Mouse (Mus musculus): ENCODE results near the gene Ddx52. TPM values are rescaled to one million over a fixed set of nuclear protein-coding genes. Genes with fewer than 3 reads are reported as not detected.

Ddx52 gene
- polyA plus RNA-seq, 1 experiment from 2014 or later = 21.9 TPM

DNA sequence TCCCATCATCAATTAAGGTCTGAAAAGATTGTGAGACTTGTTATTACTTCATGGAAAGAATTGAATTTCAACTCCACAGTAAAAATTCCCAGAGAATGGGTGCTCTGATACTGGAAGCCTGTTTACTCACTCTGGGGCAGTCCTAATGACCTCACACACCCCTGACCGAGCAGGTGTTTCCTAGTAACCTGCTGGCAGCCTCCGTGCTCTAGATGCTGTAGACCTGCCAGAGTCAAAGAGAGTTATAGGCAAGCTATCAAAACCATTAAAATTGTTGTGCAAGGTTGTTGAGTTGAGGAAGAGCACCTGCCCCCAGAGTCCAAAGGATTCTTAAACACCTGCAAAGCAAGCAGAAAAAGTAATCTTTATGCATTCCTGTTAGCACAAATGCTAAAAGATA is 19.3 kb upstream of the Ddx52 start:
- WGBS = 82% methylated on average over 2 of the region's 2 CpGs
- H3K4me3 ChIP-seq (replicated peaks; ENCODE audit: low read length) = no peak overlapping the region
- H3K27ac ChIP-seq = no peak overlapping the region
- H3K9ac ChIP-seq = no peak overlapping the region
- DNase-seq (ENCODE audit: low spot score) (no peak), ATAC-seq (ENCODE audit: low FRiP score) (no peak)
- H3K4me2 ChIP-seq (replicated peaks) = no peak overlapping the region
- H3K9me3 ChIP-seq (ENCODE audit: control insufficient read depth, low read length) = no peaks in the 10 kb centered on the region
- H3K36me3 ChIP-seq (replicated peaks; ENCODE audit: control insufficient read depth, insufficient read depth) = no peaks in the 10 kb centered on the region
- H3K27me3 ChIP-seq (ENCODE audit: control insufficient read depth, insufficient read depth, low read length) = no peaks in the 10 kb centered on the region
- H3K4me1 ChIP-seq (replicated peaks; ENCODE audit: control insufficient read depth, insufficient read depth, low read length) = no peaks in the 10 kb centered on the region

DNA sequence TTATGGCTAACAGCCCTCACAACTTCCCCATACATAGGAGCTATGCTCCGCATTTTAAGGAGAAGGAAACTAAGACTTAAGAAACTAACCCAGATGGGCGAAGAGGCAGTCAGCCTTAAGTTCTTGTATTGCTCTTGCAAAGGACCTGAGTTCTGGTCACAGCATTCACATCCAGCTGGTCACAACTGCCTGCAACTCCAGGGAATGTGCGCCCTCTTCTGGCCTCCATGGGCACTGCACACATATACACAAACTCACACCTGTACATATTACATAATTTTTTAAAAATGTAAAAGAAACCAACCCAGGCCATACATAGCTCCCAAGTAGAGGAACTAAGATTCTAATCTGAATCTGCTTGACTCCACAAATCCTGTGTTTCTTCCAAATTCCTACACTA is 14.8 kb upstream of the Ddx52 start:
- DNase-seq (ENCODE audit: low spot score) = no peak
- H3K36me3 ChIP-seq (replicated peaks; ENCODE audit: control insufficient read depth, insufficient read depth) = no peaks in the 10 kb centered on the region

DNA sequence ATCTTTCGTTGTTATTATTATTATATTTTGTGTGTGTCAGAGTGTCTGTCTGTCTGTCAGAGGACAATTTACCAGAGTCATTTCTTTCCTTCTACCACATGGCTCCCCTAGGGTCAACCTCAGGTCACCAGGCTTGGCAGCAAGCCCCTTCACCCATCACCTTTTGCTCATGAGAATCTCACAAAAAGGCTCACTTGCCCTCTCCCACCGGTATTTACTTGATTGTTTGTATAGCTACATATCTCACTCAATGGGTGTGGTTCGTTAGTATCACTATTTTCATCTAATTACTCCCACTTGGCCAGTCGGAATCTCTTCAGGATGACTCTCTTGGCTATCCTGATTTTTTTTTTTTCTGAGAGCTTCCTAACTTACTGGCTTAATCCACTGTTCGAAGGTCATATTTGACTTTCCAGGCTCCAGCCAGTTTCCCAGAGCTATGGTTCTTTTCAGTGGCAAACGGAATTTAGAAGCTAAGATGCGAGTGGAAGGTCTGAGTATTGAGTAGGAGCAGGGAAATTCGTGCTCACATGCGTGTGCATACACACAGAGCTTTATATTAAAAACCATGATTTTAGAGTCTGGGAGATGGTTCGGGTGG is 9.3 kb upstream of the Ddx52 start:
- no peaks in the 10 kb centered on the region for H3K9me3 ChIP-seq (ENCODE audit: control insufficient read depth, low read length)
- 85% methylated on average over 10 of the region's 10 CpGs for WGBS
- H3K36me3 ChIP-seq (replicated peaks; ENCODE audit: control insufficient read depth, insufficient read depth) = no peaks in the 10 kb centered on the region
- H3K27ac ChIP-seq = no peak overlapping the region
- DNase-seq (ENCODE audit: low spot score) (no peak), ATAC-seq (ENCODE audit: low FRiP score) (no peak)
- H3K4me1 ChIP-seq (replicated peaks; ENCODE audit: control insufficient read depth, insufficient read depth, low read length) = no peaks in the 10 kb centered on the region
- no peak overlapping the region for H3K9ac ChIP-seq
- H3K4me2 ChIP-seq (replicated peaks) = no peak overlapping the region
- no peak overlapping the region for H3K4me3 ChIP-seq (replicated peaks; ENCODE audit: low read length)
- no peaks in the 10 kb centered on the region for H3K27me3 ChIP-seq (ENCODE audit: control insufficient read depth, insufficient read depth, low read length)

More for the DNA sequence above, 14.8 kb upstream of the Ddx52 start:
- Histone ChIP-seq H3K4me1 (replicated peaks; ENCODE audit: control insufficient read depth, insufficient read depth, low read length) (no peaks in the 10 kb centered on the region), H3K4me3 (replicated peaks; ENCODE audit: low read length) (no peak overlapping the region), H3K27me3 (ENCODE audit: control insufficient read depth, insufficient read depth, low read length) (no peaks in the 10 kb centered on the region), H3K27ac (no peak overlapping the region), H3K9ac (no peak overlapping the region), H3K9me3 (ENCODE audit: control insufficient read depth, low read length) (no peaks in the 10 kb centered on the region), H3K4me2 (replicated peaks) (no peak overlapping the region)
- WGBS = 57% methylated on average over 3 of the region's 3 CpGs
- ATAC-seq (ENCODE audit: low FRiP score) = no peak

DNA sequence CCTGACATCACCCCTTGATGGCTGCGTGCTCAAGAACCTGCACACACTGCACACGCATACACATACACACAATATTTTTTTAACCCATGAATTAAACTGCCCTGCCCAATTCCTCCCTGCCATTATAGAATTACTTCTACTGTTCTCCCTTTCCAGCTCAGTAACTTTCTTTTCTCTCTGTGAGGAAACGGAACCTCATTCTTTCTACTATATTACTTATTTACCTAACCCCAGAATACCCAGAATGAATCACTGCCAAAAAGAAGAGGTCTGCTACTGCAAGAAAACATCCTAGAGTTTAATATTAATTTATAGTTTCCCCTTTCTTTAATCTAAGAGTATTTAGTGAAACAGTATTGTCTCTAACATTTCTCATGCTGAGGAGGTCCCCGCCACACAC is 8.5 kb upstream of the Ddx52 start:
- Histone ChIP-seq H3K27ac (no peak overlapping the region), H3K4me2 (replicated peaks) (no peak overlapping the region), H3K4me3 (replicated peaks; ENCODE audit: low read length) (no peak overlapping the region), H3K4me1 (replicated peaks; ENCODE audit: control insufficient read depth, insufficient read depth, low read length) (no peaks in the 10 kb centered on the region), H3K36me3 (replicated peaks; ENCODE audit: control insufficient read depth, insufficient read depth) (no peaks in the 10 kb centered on the region), H3K9ac (no peak overlapping the region), H3K9me3 (ENCODE audit: control insufficient read depth, low read length) (no peaks in the 10 kb centered on the region), H3K27me3 (ENCODE audit: control insufficient read depth, insufficient read depth, low read length) (no peaks in the 10 kb centered on the region)
- ATAC-seq (ENCODE audit: low FRiP score) (no peak), DNase-seq (ENCODE audit: low spot score) (no peak)
- WGBS = 93% methylated on average over 4 of the region's 4 CpGs

DNA sequence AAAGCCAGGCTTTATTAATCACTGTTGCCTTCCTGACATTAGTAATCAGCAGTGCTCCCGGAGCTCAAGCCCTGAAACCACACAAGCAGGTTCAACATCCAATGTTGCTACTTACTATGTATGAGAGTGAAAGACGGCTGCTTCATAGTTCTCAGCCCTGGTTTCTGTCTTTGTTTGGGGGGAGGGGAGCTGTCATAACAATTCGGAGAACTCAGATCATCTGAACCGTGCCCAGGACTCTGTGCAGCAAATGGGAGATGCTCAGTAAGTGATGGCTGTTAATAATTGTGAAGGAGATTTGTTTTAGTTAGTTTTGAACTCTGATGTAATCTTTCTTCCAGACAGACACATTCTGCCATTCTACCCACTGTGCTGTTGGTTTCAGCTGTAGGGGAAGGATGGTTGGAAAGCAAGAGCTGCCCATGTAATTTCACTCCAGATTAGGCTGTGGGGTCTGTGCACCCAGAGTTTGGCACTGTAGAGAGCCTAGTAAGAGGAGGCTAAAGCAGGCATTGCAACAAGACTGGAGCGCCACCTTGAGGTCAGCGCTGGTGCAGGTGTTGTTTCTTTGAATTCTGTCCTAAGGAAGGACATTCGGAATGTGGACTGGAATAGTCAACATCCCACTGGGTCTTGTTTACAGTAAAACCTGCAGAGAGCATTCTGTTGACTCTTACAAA is 5.7 kb upstream of the Ddx52 start:
- H3K27ac ChIP-seq = no peak overlapping the region
- no peaks in the 10 kb centered on the region for H3K36me3 ChIP-seq (replicated peaks; ENCODE audit: control insufficient read depth, insufficient read depth)
- H3K9ac ChIP-seq = no peak overlapping the region
- ATAC-seq (ENCODE audit: low FRiP score) (no peak), DNase-seq (ENCODE audit: low spot score) (peak; percentile 87)
- no peaks in the 10 kb centered on the region for H3K9me3 ChIP-seq (ENCODE audit: control insufficient read depth, low read length)
- no peaks in the 10 kb centered on the region for H3K4me1 ChIP-seq (replicated peaks; ENCODE audit: control insufficient read depth, insufficient read depth, low read length)
- H3K4me3 ChIP-seq (replicated peaks; ENCODE audit: low read length) = no peak overlapping the region
- no peaks in the 10 kb centered on the region for H3K27me3 ChIP-seq (ENCODE audit: control insufficient read depth, insufficient read depth, low read length)
- WGBS = 27% methylated on average over 7 of the region's 7 CpGs
- no peak overlapping the region for H3K4me2 ChIP-seq (replicated peaks)

DNA sequence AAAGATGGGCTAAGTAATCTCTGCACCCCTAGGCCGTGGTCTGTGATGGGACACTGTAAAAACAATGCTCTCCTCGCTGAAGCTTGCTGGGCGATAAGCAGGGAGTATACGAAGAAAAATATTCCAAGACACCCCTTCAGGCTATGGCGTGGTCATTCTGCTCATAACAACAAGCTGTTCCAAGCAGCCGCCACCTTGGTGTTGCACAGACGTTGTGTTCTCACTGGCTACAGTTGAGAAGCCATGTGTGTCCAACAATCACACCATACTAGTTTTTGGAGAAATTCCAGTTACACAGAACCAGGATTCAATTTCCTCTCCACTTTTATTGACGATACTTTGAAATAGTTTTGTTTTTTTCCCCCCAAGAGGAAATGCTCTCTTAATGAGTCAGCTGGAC is 3.3 kb upstream of the Ddx52 start:
- Histone ChIP-seq H3K27me3 (ENCODE audit: control insufficient read depth, insufficient read depth, low read length) (no peaks in the 10 kb centered on the region), H3K4me3 (replicated peaks; ENCODE audit: low read length) (no peak overlapping the region), H3K36me3 (replicated peaks; ENCODE audit: control insufficient read depth, insufficient read depth) (peaks cover 3% of the 10 kb centered on the region; the same call in 1 of the 2 replicates), H3K4me1 (replicated peaks; ENCODE audit: control insufficient read depth, insufficient read depth, low read length) (peaks cover 10% of the 10 kb centered on the region), H3K9me3 (ENCODE audit: control insufficient read depth, low read length) (no peaks in the 10 kb centered on the region), H3K27ac (no peak overlapping the region), H3K9ac (no peak overlapping the region), H3K4me2 (replicated peaks) (no peak overlapping the region)
- DNase-seq (ENCODE audit: low spot score) (no peak), ATAC-seq (ENCODE audit: low FRiP score) (no peak)
- 85% methylated on average over 8 of the region's 8 CpGs for WGBS

DNA sequence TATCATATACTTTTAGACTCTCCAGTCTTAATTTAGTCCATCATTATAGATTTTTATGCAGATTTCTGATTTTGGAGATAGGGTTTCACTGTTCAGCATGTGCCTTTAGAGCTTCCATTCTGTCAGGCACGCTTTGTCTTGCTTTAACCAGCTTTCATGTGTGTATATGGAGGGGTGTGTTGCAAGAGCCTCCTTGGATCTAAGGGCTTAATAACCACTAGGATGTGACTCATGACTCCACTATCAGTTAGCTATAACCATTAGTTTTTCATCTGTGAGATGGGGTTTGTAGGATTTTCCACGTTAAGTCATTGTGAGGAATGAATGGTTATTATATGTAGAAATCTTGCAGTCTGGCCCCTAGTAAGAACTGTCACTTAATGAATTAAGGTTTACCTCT is 15.0 kb downstream of the Ddx52 start:
- ATAC-seq (ENCODE audit: low FRiP score) (no peak), DNase-seq (ENCODE audit: low spot score) (no peak)
- Histone ChIP-seq H3K27ac (no peak overlapping the region), H3K27me3 (ENCODE audit: control insufficient read depth, insufficient read depth, low read length) (no peaks in the 10 kb centered on the region), H3K4me3 (replicated peaks; ENCODE audit: low read length) (no peak overlapping the region), H3K4me2 (replicated peaks) (no peak overlapping the region), H3K4me1 (replicated peaks; ENCODE audit: control insufficient read depth, insufficient read depth, low read length) (no peaks in the 10 kb centered on the region), H3K36me3 (replicated peaks; ENCODE audit: control insufficient read depth, insufficient read depth) (peaks cover 97% of the 10 kb centered on the region), H3K9me3 (ENCODE audit: control insufficient read depth, low read length) (no peaks in the 10 kb centered on the region), H3K9ac (no peak overlapping the region)
- WGBS = 94% methylated on average over 2 of the region's 2 CpGs

DNA sequence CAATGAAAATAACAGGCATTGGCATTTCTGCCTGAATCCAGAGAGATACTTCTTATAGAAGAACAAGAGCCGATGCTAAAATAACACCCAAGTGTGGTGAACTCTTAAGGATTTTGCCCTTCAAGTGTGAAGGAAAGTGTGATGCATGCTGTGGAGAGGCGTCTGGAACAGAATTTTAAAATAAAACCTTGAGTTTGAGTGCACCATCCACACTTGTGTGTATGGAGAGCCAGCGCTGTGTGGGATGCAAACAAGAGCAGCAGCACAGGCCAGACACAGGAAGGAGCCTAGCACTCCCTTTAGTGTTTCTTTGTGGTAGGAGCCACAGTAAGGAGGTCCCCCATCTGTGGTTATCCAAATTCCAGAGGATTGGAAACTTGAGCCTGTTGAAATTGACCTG is 20.1 kb downstream of the Ddx52 start:
- Histone ChIP-seq H3K27ac (no peak overlapping the region), H3K4me1 (replicated peaks; ENCODE audit: control insufficient read depth, insufficient read depth, low read length) (peaks cover 18% of the 10 kb centered on the region), H3K4me2 (replicated peaks) (no peak overlapping the region), H3K9me3 (ENCODE audit: control insufficient read depth, low read length) (no peaks in the 10 kb centered on the region), H3K27me3 (ENCODE audit: control insufficient read depth, insufficient read depth, low read length) (no peaks in the 10 kb centered on the region), H3K4me3 (replicated peaks; ENCODE audit: low read length) (no peak overlapping the region), H3K36me3 (replicated peaks; ENCODE audit: control insufficient read depth, insufficient read depth) (peaks cover 61% of the 10 kb centered on the region), H3K9ac (no peak overlapping the region)
- DNase-seq (ENCODE audit: low spot score) (no peak), ATAC-seq (ENCODE audit: low FRiP score) (no peak)
- WGBS = 91% methylated on average over 3 of the region's 3 CpGs

DNA sequence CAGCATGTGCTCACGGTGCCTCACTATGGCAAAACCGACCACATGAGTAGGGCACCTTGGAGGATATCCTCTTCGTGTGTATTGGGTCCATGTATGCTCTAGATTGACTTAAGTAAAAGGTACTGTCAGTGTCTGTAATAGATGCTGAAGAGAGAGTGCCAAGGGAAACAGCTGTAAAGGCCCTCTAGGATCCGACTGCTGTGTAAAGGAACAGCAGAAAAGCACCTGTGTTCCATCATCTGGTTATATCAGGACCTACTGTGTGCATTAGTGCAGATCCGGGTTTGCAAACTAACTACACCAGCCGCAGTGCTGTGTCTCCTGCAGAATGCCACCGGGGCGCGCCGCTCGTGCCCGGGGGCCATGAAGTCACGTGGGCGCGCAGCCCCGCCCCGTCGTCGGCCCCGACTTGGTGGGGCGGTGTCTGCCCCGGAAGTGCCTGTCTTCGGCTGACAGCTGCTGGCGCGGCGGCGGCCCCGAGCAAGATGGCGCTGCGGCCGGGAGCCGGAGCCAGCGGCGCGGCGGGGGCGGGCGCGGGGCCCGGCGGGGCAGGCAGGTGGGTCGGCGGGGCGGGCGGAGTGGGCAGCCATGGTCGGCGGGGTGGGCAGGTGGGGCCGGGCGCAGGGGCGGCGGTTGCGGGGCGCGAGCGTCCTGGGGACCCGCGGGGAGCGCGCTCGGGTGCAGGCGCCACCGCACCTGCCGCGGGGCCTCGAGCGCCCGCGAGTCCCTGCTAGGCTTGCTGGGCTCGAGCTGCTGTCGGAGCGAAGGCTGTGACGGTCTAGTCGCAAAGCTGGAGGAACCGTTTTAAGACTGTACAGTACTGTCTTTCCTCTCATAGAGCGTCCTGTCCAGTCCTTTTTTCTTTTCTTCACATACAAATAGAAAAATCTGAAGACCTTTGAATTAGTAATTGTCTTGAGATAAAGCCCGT is 22.4 kb downstream of the Ddx52 start, which contains the start of gene Synrg:
Gene Synrg (plus strand): TSS at position 438 of the 931 bp plus-strand sequence.
- Histone ChIP-seq H3K4me2 (replicated peaks) (peak within 1 kb of the TSS; percentile 68), H3K9me3 (ENCODE audit: control insufficient read depth, low read length) (no peaks in the 10 kb centered on the region), H3K4me3 (replicated peaks; ENCODE audit: low read length) (peak within 1 kb of the TSS; percentile 58), H3K9ac (peak within 1 kb of the TSS; percentile 85), H3K27me3 (ENCODE audit: control insufficient read depth, insufficient read depth, low read length) (no peaks in the 10 kb centered on the region), H3K4me1 (replicated peaks; ENCODE audit: control insufficient read depth, insufficient read depth, low read length) (peaks cover 23% of the 10 kb centered on the region), H3K27ac (peak within 1 kb of the TSS; percentile 92), H3K36me3 (replicated peaks; ENCODE audit: control insufficient read depth, insufficient read depth) (peaks cover 42% of the 10 kb centered on the region)
- DNase-seq (ENCODE audit: low spot score) = peak; percentile 92
- peak; percentile 96 for ATAC-seq (ENCODE audit: low FRiP score)
- WGBS = 2% methylated on average over 53 of the region's 76 CpGs

All from hindbrain, embryonic 14.5 days (tissue).